Mouse (Mus musculus) myocyte (in vitro differentiated cells): ENCODE measurements around the gene Cyp1a1. TPM values are rescaled to one million over a fixed set of nuclear protein-coding genes. Genes with fewer than 3 reads are reported as not detected.

Experiments
- H3K27me3 ChIP-seq: one replicate; pipeline ENCODE4 v1.6.1; 2011; ENCODE audit not compliant: control insufficient read depth, insufficient read depth, insufficient read length
- H3K36me3 ChIP-seq: one replicate; pipeline ENCODE4 v1.6.1; 2011; ENCODE audit not compliant: control insufficient read depth, insufficient read depth
- H3K4me2 ChIP-seq: one replicate; pipeline ENCODE4 v1.6.1; 2011; ENCODE audit warnings: low read depth, control low read depth
- H3K4me3 ChIP-seq: one replicate; pipeline ENCODE4 v1.5.1; 2011; ENCODE audit warnings: mild to moderate bottlenecking, control low read depth, moderate library complexity
- H3K79me2 ChIP-seq: one replicate; pipeline ENCODE4 v1.6.1; 2011; ENCODE audit not compliant: control insufficient read depth, insufficient read depth
- H3ac ChIP-seq: one replicate; pipeline ENCODE4 v1.6.1; 2011; ENCODE audit not compliant: control insufficient read depth, insufficient read length
- CEBPB ChIP-seq: IDR thresholded peaks from 2 replicates; pipeline ENCODE4 v1.6.1; 2011; ENCODE audit warnings: mild to moderate bottlenecking, moderate library complexity; ENCODE audit not compliant: poor library complexity, insufficient read depth, severe bottlenecking
- E2F4 ChIP-seq: IDR thresholded peaks from one replicate; pipeline ENCODE4 v1.6.1; 2011; ENCODE audit warnings: mild to moderate bottlenecking, control low read depth, moderate library complexity; ENCODE audit not compliant: insufficient read depth
- MAX ChIP-seq: IDR thresholded peaks from one replicate; pipeline ENCODE4 v1.6.1; 2011; ENCODE audit warnings: low read depth, mild to moderate bottlenecking, control low read depth
- MYOD1 ChIP-seq, 3 experiments: IDR thresholded peaks; one replicate each; pipeline ENCODE4 v1.6.1; 2011; ENCODE audit warnings: control low read depth in 2 of 3, low read depth in 2 of 3, mild to moderate bottlenecking in 2 of 3, moderate library complexity in 1 of 3; ENCODE audit not compliant: insufficient read length in 2 of 3, control insufficient read depth in 1 of 3
- MYOG ChIP-seq, 3 experiments: IDR thresholded peaks; one replicate each; pipeline ENCODE4 v1.6.1; 2011; ENCODE audit warnings: control low read depth in 2 of 3, low read depth in 2 of 3, mild to moderate bottlenecking in 2 of 3; ENCODE audit not compliant: insufficient read length in 2 of 3, control insufficient read depth in 1 of 3, insufficient read depth in 1 of 3
- POLR2A ChIP-seq: IDR thresholded peaks from one replicate; pipeline ENCODE4 v1.6.1; 2011; ENCODE audit warnings: low read depth, mild to moderate bottlenecking, control low read depth, moderate library complexity; ENCODE audit not compliant: insufficient read length
- POLR2AphosphoS2 ChIP-seq: IDR thresholded peaks from one replicate; pipeline ENCODE4 v1.6.1; 2011; ENCODE audit warnings: low read depth, control low read depth; ENCODE audit not compliant: insufficient read length
- REST ChIP-seq: IDR thresholded peaks from one replicate; pipeline ENCODE4 v1.6.1; 2011; ENCODE audit warnings: mild to moderate bottlenecking, control low read depth, moderate library complexity; ENCODE audit not compliant: insufficient read depth, insufficient read length
- SRF ChIP-seq: IDR thresholded peaks from one replicate; pipeline ENCODE4 v1.6.1; 2011; ENCODE audit warnings: low read depth; ENCODE audit not compliant: control insufficient read depth, insufficient read length
- TCF12 ChIP-seq: IDR thresholded peaks from one replicate; pipeline ENCODE4 v1.6.1; 2011; ENCODE audit warnings: mild to moderate bottlenecking, control low read depth; ENCODE audit not compliant: poor library complexity, insufficient read depth, severe bottlenecking
- TCF3 ChIP-seq: IDR thresholded peaks from one replicate; pipeline ENCODE4 v1.6.1; 2011; ENCODE audit warnings: low read depth, control low read depth; ENCODE audit not compliant: insufficient read length
- USF1 ChIP-seq: IDR thresholded peaks from one replicate; pipeline ENCODE4 v1.6.1; 2011; ENCODE audit warnings: low read depth, mild to moderate bottlenecking, control low read depth, moderate library complexity
- polyA plus RNA-seq: library from polyadenylated mRNA; unstranded; fragments of >200 nt; fragmentation: generic; extraction: Trizol; gene quantifications from one replicate; pipeline ENCODE4 v1.2.1, GENCODE M21; 2012; ENCODE audit warnings: missing spikeins

Gene Cyp1a1
- polyA plus RNA-seq, 1 experiment: not detected

DNA sequence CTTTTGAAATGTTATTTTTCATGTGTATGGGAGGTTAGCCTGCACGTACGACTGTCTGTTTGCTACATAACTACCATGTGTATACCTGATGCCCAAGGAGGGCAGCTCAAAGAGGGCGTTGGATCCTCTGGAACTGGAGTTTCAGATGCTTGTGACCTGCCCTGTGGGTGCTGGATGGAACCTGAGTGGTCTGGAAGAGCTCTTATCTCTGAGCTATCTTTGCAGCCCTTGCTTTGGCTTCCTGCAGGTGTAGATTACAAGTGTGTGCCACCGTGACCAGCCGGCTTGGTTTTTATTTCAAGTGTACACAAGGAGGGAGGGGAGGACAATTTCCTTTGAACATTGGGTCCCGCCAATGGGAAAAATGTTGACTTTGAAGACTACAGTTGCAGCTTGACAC, 27.2 kb upstream of the Cyp1a1 start:
- no peaks in the 10 kb centered on the region for H3K79me2 ChIP-seq
- no peak overlapping the region for H3K4me2 ChIP-seq
- no peak overlapping the region for H3ac ChIP-seq
- no peaks in the 10 kb centered on the region for H3K36me3 ChIP-seq
- TF ChIP-seq MYOG (IDR thresholded peaks at IDR 0.05; ENCODE audit: control insufficient read depth in 1 of 3, insufficient read depth in 1 of 3, insufficient read length in 2 of 3, low read depth in 2 of 3): no peak
- no peak for TF ChIP-seq POLR2AphosphoS2
- no peak for TF ChIP-seq E2F4
- no peak for TF ChIP-seq USF1
- no peak for TF ChIP-seq TCF3
- TF ChIP-seq REST: no peak
- TF ChIP-seq MAX: no peak
- H3K4me3 ChIP-seq: no peak overlapping the region
- no peaks in the 10 kb centered on the region for H3K27me3 ChIP-seq

DNA sequence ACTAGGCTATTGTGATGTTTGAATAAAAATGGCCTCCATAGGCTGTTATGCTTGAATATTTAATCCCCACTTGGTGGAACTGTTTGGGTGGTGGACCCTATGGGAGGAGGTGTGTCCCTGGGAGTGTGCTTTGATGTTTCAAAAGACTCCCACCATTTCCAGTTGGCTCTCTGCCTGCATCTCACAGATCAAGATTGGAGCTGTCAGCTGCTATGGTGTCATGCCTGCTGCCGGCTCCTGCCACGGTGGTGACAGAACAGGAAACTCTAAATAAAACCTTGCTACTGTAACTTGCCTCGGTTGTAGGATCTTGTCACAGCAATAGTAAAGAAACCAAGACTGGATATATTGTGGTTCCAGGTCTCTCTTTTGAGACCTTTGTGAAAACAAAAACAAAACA, 26.2 kb upstream of the Cyp1a1 start:
- TF ChIP-seq TCF12 (no peak), MAX (no peak), MYOG (IDR thresholded peaks at IDR 0.05; ENCODE audit: control insufficient read depth in 1 of 3, insufficient read depth in 1 of 3, insufficient read length in 2 of 3, low read depth in 2 of 3) (no peak), POLR2AphosphoS2 (no peak), TCF3 (no peak), POLR2A (no peak), MYOD1 (IDR thresholded peaks at IDR 0.05; ENCODE audit: control insufficient read depth in 1 of 3, insufficient read length in 2 of 3, low read depth in 2 of 3) (no peak), CEBPB (no peak), E2F4 (no peak), REST (no peak), USF1 (no peak), SRF (no peak)
- H3ac ChIP-seq: no peak overlapping the region

DNA sequence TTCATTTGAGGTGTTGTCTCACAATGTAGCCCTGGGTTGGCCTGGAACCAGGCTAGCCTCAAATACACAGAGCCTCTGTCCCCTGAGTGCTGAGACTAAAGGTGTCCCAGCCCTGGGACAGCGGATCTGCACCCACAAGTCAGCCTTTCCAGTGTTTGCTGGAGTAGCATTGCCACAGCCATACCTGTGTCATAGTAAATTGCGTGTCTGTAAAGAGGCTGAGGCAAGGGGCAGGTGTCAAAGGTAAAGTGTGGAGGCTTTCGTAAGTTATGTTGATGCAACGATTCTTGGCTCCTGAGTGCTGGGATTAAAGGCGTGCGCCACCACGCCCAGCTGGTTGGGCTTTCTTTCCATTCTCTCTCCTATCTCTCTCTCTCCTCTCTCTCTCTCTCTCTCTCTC, 23.1 kb upstream of the Cyp1a1 start:
- no peak for TF ChIP-seq E2F4
- TF ChIP-seq TCF3: no peak
- TF ChIP-seq POLR2AphosphoS2: no peak
- no peak for TF ChIP-seq REST
- no peak for TF ChIP-seq SRF
- TF ChIP-seq TCF12: no peak
- TF ChIP-seq CEBPB: no peak
- TF ChIP-seq MYOD1 (IDR thresholded peaks at IDR 0.05; ENCODE audit: control insufficient read depth in 1 of 3, insufficient read length in 2 of 3, low read depth in 2 of 3): no peak
- no peak for TF ChIP-seq MAX
- TF ChIP-seq USF1: no peak
- TF ChIP-seq MYOG (IDR thresholded peaks at IDR 0.05; ENCODE audit: control insufficient read depth in 1 of 3, insufficient read depth in 1 of 3, insufficient read length in 2 of 3, low read depth in 2 of 3): no peak
- TF ChIP-seq POLR2A: no peak
- Histone ChIP-seq H3K4me2 (no peak overlapping the region), H3K27me3 (peaks cover 8% of the 10 kb centered on the region)

More for the DNA sequence above, 26.2 kb upstream of the Cyp1a1 start:
- Histone ChIP-seq H3K79me2 (no peaks in the 10 kb centered on the region), H3K36me3 (no peaks in the 10 kb centered on the region), H3K27me3 (no peaks in the 10 kb centered on the region), H3K4me3 (no peak overlapping the region), H3K4me2 (no peak overlapping the region)

DNA sequence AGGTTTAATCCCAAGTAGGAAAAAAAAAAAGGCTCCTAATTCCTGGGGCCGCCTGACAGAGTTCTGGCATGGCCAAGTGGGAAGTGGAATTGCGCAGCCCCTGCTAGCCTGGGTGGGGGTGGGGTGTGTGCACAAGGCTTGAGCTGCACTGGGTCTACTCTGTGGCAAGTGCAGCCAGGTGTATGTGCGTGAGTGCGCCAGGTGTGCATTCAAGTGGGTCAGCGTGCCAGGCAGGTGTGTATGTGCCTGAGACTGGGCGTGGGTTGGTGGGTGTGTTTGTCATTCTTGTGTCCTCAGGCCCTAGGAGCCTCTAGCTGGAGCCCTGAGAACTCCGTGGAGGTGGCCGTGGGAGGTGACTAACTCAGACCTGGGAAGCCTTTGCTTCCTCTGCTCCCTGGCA, 21.2 kb upstream of the Cyp1a1 start:
- Histone ChIP-seq H3K4me3 (no peak overlapping the region), H3ac (no peak overlapping the region), H3K79me2 (no peaks in the 10 kb centered on the region), H3K36me3 (no peaks in the 10 kb centered on the region), H3K27me3 (peaks cover 11% of the 10 kb centered on the region), H3K4me2 (no peak overlapping the region)
- no peak for TF ChIP-seq MYOD1 (IDR thresholded peaks at IDR 0.05; ENCODE audit: control insufficient read depth in 1 of 3, insufficient read length in 2 of 3, low read depth in 2 of 3)
- TF ChIP-seq POLR2A: no peak
- TF ChIP-seq CEBPB: no peak
- no peak for TF ChIP-seq REST
- TF ChIP-seq MYOG (IDR thresholded peaks at IDR 0.05; ENCODE audit: control insufficient read depth in 1 of 3, insufficient read depth in 1 of 3, insufficient read length in 2 of 3, low read depth in 2 of 3): no peak
- no peak for TF ChIP-seq USF1
- TF ChIP-seq POLR2AphosphoS2: no peak
- TF ChIP-seq E2F4: no peak
- no peak for TF ChIP-seq MAX
- TF ChIP-seq TCF3: no peak
- TF ChIP-seq SRF: no peak
- TF ChIP-seq TCF12: no peak

More for the DNA sequence above, 23.1 kb upstream of the Cyp1a1 start:
- Histone ChIP-seq H3ac (no peak overlapping the region), H3K4me3 (no peak overlapping the region), H3K36me3 (no peaks in the 10 kb centered on the region), H3K79me2 (no peaks in the 10 kb centered on the region)

DNA sequence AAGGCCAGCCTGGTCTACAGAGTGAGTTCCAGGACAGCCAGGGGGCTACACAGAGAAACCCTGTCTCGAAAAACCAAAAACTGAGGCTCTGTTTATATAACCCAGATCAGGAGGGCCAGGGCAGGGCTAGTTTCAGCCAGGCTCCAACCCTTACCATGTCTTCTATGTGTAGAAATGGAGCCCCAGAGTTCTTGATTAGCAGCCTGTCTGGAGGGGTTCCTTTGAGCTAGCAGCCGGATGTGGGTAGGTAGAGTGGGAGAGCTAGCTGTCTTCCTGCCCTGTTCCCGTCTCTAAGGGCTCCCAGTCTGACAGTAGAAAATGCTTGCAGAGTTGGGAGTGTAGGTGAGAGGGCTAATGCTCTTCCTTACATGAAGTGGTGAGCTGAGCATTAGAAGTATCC, 20.6 kb upstream of the Cyp1a1 start:
- Histone ChIP-seq H3K36me3 (no peaks in the 10 kb centered on the region), H3K27me3 (peaks cover 11% of the 10 kb centered on the region), H3ac (no peak overlapping the region), H3K79me2 (no peaks in the 10 kb centered on the region), H3K4me3 (no peak overlapping the region), H3K4me2 (no peak overlapping the region)
- TF ChIP-seq MYOG (IDR thresholded peaks at IDR 0.05; ENCODE audit: control insufficient read depth in 1 of 3, insufficient read depth in 1 of 3, insufficient read length in 2 of 3, low read depth in 2 of 3) (no peak), SRF (no peak), MAX (no peak), TCF12 (no peak), POLR2A (no peak)
